Mouse (Mus musculus) small intestine, adult 2 months (tissue): ENCODE measurements around the gene Tcte3. TPM values are rescaled to one million over a fixed set of nuclear protein-coding genes. Genes with fewer than 3 reads are reported as not detected.
"Not testable (repeated sequence)": the region's sequence is repeated elsewhere in the genome, so short reads cannot be mapped to it uniquely, and the experiment has no call there.

ENCODE experiments used
- H3K27ac ChIP-seq: fragments of 200-500 bp; 2 replicates; pipeline ENCODE4 v1.5.1; 2012; ENCODE audit warnings: low read depth, low read length, control low read depth, inconsistent platforms; ENCODE audit not compliant: insufficient read depth
- H3K27me3 ChIP-seq: fragments of 200-500 bp; 2 replicates; pipeline ENCODE4 v1.6.1; 2012; ENCODE audit warnings: mild to moderate bottlenecking, moderate library complexity, low read length, inconsistent platforms; ENCODE audit not compliant: control insufficient read depth, insufficient read depth
- H3K36me3 ChIP-seq: fragments of 200-500 bp; 2 replicates; pipeline ENCODE4 v1.6.1; 2012; ENCODE audit warnings: mild to moderate bottlenecking, low read length, control low read depth, inconsistent platforms; ENCODE audit not compliant: control insufficient read depth, insufficient read depth
- H3K4me1 ChIP-seq: fragments of 200-500 bp; 2 replicates; pipeline ENCODE4 v1.6.1; 2012; ENCODE audit warnings: low read length, inconsistent platforms, mixed read lengths; ENCODE audit not compliant: control insufficient read depth, insufficient read depth, insufficient read length
- H3K4me3 ChIP-seq: fragments of 200-500 bp; 2 replicates; pipeline ENCODE4 v1.5.1; 2012; ENCODE audit warnings: low read depth, mild to moderate bottlenecking, control low read depth, inconsistent platforms, low read length, moderate library complexity
- WGBS: fragments of 180-500 bp; shearing (Covaris S2); methylation state at CpG from one replicate; pipeline ENCODE4 v1.1.7; 2018; 5-methylcytosine and 5-hydroxymethylcytosine counted together
- polyA plus RNA-seq: library from polyadenylated mRNA; depleted of rRNA; stranded (reverse); fragments of >200 nt; gene quantifications from 2 replicates; pipeline ENCODE4 v1.2.3, GENCODE M21; 2012

The Tcte3 gene
- polyA plus RNA-seq, 1 experiment, result not detected

DNA sequence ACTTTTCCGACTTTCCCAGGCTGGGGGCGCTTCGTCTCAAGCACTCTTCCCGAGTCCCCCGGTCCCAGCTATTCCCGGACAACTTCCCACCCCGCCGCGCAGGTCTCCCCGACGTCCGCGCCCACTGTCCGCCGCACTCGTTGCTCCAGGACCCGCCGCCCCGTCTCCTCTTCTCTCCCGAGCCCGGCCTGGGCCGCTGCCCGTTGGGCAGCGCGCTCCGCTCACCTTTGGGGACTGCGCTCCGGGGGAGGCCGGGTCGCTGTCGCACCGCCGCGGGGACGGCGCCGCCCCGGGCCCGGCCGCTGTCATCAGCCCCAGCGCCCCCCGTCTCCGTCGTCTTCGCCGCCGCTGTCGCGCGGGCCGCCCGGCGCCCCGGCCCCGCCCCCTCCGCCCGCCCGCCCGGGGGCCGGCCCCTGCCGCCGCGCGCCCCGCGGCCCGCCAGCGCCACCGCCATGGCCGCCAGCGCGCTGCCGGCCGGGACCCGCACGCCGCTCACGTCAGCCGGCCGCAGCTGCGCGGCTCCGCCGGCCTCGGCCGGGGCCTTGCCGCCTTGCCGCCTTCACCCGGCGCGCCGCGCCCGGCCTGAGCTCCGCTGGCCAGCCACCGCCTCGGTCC lies 17.3 kb downstream of the Tcte3 start:
- H3K36me3 ChIP-seq, H3K4me3 ChIP-seq, H3K27me3 ChIP-seq, H3K4me1 ChIP-seq, H3K27ac ChIP-seq: not testable (repeated sequence)
- WGBS, result no CpG with 5 or more reads among the region's 97 CpGs

DNA sequence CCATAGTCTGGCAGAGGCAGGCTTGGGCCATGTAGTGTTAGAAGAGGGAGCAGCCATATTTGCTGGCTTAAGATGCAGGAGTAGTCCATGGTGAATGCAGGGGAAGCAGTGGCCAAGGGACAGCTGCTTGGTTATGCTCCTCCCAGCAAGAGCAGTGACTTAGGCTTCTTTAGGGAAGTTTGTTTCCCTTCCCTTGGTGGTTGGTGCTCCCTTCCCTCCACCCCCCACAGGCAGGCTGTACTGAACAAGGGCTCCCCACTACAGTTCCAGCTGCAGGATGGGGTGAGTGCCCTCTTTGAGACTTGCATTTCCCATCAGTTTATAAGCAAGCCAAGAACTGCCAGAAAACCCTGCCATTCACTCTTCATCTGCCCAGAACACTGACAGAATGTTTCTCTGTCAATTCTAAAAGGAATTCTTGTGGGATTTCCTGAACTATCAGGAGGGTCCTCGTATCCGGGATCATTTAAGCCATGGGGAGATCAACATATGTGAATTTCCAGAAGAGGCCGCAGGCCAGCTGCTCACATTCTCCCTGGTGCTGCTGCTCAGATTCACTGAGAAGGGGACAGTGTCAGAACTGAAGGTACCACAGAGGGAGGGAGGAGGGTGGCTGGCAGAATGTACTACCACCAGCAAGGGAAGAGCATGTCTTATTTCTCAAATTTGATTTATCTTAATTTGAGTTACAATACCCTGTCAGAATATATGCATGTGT lies 19.6 kb downstream of the Tcte3 start:
- not testable (repeated sequence) for H3K27me3 ChIP-seq, H3K4me1 ChIP-seq, H3K36me3 ChIP-seq, H3K27ac ChIP-seq, H3K4me3 ChIP-seq
- 89% methylated on average over 3 of the region's 3 CpGs for WGBS

DNA sequence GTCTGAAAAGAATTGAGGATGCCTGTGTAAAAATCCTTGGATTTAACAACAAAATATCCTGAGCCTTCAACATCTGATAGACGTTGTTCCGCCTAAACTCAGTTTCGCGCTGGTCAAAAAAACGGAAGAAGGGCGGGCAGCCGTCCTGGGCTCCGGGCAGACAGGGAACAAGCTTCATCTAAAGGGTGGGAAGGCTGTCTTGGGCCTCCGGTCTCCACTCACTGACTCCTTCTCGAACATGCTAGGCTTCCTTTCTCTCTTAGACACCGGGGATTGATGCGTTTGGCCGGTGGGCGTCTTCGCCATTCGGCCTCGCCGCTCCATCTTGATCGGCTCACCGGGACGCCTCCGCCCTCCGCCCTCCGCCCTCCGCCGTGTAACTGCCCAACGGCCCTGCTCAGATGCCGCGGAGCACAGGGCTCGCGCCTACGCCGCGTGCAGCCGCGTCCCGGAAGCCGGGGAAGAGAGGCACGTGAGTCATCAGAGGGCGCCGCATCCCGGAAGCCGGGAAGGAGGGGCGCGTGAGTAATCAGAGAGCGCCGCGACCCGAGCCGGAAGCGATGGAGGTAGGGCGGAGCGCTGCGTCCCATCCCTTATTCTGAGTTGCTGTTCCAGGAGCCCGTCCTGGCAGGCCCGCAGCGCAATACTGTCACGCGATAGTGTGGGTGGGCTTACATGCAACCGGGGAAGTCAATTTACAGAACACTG lies 31.4 kb downstream of the Tcte3 start, which contains the start of gene Gm3435:
Gene Gm3435 (plus strand): TSS at position 471 of the 708 bp plus-strand sequence.
- not testable (repeated sequence) for H3K27ac ChIP-seq, H3K4me1 ChIP-seq, H3K27me3 ChIP-seq, H3K36me3 ChIP-seq, H3K4me3 ChIP-seq
- no CpG with 5 or more reads among the region's 60 CpGs for WGBS

DNA sequence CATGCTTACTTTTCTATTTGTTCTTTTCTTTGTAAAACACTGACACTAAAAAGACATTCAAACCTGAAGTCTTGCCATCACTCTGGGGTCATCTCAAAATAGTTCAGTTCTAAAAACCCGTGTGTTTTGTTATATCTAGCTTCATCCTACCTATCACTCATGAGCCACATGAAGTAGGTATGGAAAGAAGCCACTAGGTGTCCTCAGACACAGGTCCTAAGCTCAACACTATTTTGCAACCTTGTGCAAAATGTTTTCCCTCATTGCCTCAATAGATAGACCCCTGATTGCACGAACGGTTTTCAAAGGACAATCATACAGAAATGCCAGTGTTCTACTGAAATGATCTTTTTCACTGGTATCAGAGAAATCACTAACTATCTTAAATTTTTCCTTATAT lies 32.2 kb downstream of the Tcte3 start:
- not testable (repeated sequence) for H3K27ac ChIP-seq

DNA sequence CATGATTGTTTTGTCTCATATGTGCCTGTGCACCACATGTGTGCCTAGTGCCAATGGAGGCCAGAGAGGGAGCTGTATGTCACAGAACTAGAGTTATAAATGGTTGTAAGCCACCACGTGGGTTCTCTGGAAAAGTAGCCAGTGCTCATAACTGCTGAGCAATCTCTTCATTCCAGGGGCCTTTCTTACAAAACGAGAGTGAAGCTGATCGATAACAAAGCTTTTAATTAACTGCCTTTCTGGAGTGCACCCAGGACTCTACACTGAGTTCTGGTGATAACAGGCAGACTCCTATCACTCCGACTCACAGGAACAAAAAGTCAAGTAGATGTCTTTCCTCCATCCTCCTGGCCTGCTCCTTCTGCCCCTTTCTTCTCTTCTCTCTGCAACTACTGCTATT lies 41.2 kb downstream of the Tcte3 start:
- H3K4me1 ChIP-seq, H3K4me3 ChIP-seq, H3K27ac ChIP-seq, H3K36me3 ChIP-seq, H3K27me3 ChIP-seq: not testable (repeated sequence)
- no CpG with 5 or more reads among the region's 4 CpGs for WGBS

More for the DNA sequence above, 32.2 kb downstream of the Tcte3 start:
- not testable (repeated sequence) for H3K27me3 ChIP-seq, H3K36me3 ChIP-seq, H3K4me1 ChIP-seq, H3K4me3 ChIP-seq
- WGBS, result no CpG with 5 or more reads among the region's 3 CpGs

DNA sequence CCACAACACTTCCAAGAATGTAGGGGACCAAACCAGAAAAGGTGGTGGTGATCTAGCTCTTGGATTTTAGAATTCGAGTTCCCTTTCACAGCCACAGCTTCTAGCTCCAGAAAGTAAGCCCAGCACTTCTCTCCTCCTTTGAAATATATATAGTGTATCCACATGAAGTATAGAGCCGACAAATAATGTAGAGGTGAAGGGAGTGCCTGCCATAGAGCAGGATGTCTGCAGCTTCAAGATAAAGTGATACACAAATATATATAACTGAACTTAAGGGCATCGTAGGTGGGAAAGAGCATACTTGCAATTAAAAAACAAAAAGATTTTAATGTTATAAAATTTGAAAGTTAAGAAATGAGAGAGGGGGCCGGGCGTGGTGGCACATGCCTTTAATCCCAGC lies 47.1 kb downstream of the Tcte3 start:
- H3K27ac ChIP-seq, H3K27me3 ChIP-seq, H3K36me3 ChIP-seq, H3K4me3 ChIP-seq, H3K4me1 ChIP-seq: not testable (repeated sequence)
- no CpG with 5 or more reads among the region's 5 CpGs for WGBS

DNA sequence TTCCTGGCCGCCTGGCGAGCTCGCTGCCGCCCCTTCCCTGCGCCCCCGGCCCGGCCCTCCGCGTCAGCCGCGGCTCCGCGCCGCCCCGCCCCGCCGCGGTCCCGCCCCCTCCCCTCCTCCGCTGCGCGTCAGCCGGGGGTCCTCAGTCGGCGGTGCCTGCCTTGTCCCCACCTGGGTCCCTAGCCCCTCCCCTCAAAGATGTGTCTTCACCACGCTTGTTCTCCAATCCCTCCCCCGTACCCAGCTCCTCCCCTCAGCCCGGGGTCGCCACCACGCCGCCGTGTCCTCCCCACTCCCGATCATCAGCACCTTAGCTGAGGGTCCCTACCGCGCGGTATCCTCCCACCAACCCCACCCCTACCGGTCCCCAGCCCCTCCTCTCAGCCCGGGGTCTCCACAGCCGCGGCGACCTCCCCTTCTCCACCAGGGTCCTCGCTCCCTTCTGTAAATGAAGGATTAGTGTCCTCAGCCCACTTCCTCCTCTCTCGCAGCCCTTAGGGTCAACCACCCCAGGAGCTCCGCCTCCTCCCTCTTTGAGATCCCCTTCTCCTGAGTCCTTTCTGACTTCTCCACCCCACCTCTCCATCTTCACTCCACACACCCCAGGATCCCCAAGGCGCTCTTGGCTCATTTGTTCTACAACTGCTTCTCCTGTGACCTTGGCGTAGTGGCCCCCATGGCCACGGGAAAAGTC lies 48.0 kb downstream of the Tcte3 start:
- H3K4me1 ChIP-seq, H3K36me3 ChIP-seq, H3K27me3 ChIP-seq, H3K27ac ChIP-seq, H3K4me3 ChIP-seq: not testable (repeated sequence)
- no CpG with 5 or more reads among the region's 47 CpGs for WGBS

DNA sequence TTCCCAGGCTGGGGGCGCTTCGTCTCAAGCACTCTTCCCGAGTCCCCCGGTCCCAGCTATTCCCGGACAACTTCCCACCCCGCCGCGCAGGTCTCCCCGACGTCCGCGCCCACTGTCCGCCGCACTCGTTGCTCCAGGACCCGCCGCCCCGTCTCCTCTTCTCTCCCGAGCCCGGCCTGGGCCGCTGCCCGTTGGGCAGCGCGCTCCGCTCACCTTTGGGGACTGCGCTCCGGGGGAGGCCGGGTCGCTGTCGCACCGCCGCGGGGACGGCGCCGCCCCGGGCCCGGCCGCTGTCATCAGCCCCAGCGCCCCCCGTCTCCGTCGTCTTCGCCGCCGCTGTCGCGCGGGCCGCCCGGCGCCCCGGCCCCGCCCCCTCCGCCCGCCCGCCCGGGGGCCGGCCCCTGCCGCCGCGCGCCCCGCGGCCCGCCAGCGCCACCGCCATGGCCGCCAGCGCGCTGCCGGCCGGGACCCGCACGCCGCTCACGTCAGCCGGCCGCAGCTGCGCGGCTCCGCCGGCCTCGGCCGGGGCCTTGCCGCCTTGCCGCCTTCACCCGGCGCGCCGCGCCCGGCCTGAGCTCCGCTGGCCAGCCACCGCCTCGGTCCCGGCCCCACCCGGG lies 48.7 kb downstream of the Tcte3 start:
- H3K27me3 ChIP-seq, H3K36me3 ChIP-seq, H3K4me3 ChIP-seq, H3K4me1 ChIP-seq, H3K27ac ChIP-seq: not testable (repeated sequence)
- no CpG with 5 or more reads among the region's 98 CpGs for WGBS

DNA sequence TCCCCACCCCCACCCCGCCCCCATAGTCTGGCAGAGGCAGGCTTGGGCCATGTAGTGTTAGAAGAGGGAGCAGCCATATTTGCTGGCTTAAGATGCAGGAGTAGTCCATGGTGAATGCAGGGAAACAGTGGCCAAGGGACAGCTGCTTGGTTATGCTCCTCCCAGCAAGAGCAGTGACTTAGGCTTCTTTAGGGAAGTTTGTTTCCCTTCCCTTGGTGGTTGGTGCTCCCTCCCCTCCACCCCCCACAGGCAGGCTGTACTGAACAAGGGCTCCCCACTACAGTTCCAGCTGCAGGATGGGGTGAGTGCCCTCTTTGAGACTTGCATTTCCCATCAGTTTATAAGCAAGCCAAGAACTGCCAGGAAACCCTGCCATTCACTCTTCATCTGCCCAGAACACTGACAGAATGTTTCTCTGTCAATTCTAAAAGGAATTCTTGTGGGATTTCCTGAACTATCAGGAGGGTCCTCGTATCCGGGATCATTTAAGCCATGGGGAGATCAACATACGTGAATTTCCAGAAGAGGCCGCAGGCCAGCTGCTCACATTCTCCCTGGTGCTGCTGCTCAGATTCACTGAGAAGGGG lies 51.1 kb downstream of the Tcte3 start:
- H3K36me3 ChIP-seq, H3K27ac ChIP-seq, H3K27me3 ChIP-seq, H3K4me3 ChIP-seq, H3K4me1 ChIP-seq: not testable (repeated sequence)
- WGBS, result 77% methylated on average over 4 of the region's 5 CpGs

DNA sequence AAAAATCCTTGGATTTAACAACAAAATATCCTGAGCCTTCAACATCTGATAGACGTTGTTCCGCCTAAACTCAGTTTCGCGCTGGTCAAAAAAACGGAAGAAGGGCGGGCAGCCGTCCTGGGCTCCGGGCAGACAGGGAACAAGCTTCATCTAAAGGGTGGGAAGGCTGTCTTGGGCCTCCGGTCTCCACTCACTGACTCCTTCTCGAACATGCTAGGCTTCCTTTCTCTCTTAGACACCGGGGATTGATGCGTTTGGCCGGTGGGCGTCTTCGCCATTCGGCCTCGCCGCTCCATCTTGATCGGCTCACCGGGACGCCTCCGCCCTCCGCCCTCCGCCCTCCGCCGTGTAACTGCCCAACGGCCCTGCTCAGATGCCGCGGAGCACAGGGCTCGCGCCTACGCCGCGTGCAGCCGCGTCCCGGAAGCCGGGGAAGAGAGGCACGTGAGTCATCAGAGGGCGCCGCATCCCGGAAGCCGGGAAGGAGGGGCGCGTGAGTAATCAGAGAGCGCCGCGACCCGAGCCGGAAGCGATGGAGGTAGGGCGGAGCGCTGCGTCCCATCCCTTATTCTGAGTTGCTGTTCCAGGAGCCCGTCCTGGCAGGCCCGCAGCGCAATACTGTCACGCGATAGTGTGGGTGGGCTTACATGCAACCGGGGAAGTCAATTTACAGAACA lies 62.8 kb downstream of the Tcte3 start, which contains the start of the genes 9030025P20Rik and Gm3417:
Gene 9030025P20Rik (plus strand): TSS at position 107 of the 677 bp plus-strand sequence.
Gene Gm3417 (minus strand): TSS at position 429 of the 677 bp plus-strand sequence.
- not testable (repeated sequence) for H3K4me3 ChIP-seq, H3K27me3 ChIP-seq, H3K27ac ChIP-seq, H3K4me1 ChIP-seq, H3K36me3 ChIP-seq
- WGBS, result no CpG with 5 or more reads among the region's 60 CpGs
